Mouse (Mus musculus): ENCODE results near the gene Tm9sf4. TPM values are rescaled to one million over a fixed set of nuclear protein-coding genes. Genes with fewer than 3 reads are reported as not detected.

The Tm9sf4 gene
- polyA plus RNA-seq, 1 experiment, result 45.8 TPM

- 51% methylated on average over 8 of the region's 8 CpGs for WGBS
- no peak for DNase-seq
- H3K4me1 ChIP-seq (ENCODE audit: control insufficient read depth, insufficient read depth, low read length), result no peaks in the 10 kb centered on the region
- no peak overlapping the region for H3K4me3 ChIP-seq (replicated peaks; ENCODE audit: extremely low read depth, low read depth, low read length)
- TF ChIP-seq POLR2A (IDR thresholded peaks at IDR 0.05; ENCODE audit: borderline replicate concordance, extremely low read depth, low read depth, low read length) (no peak), CTCF (IDR thresholded peaks at IDR 0.05; ENCODE audit: insufficient read depth, low read length) (no peak)
These were observed 9.0 kb upstream of the Tm9sf4 start for GRCm38 (mm10) chr2:153151926-153152665.

DNA sequence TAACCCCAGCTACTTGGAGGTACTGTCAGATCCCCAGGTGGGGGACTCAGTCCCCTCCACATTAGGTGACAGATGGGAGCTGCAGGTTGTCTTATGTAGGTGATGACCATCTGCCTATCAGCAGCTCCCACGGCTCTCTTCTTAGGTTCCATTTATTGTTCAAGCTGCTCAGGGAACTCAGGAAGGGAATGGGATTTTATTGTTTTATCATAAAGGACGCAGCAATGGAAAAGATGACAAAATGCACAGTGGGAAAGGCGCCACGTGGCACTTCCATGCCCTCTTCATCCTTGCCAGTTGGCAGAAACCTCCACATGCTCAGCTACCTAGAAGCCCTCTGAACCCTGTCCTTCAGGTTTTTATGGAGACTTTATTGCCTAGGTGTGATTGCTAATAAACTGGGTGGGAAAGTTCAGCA, 8.1 kb upstream of the Tm9sf4 start:
- DNase-seq, result no peak
- Histone ChIP-seq H3K4me3 (replicated peaks; ENCODE audit: extremely low read depth, low read depth, low read length) (no peak overlapping the region), H3K4me1 (ENCODE audit: control insufficient read depth, insufficient read depth, low read length) (no peaks in the 10 kb centered on the region)
- TF ChIP-seq POLR2A (IDR thresholded peaks at IDR 0.05; ENCODE audit: borderline replicate concordance, extremely low read depth, low read depth, low read length) (no peak), CTCF (IDR thresholded peaks at IDR 0.05; ENCODE audit: insufficient read depth, low read length) (no peak)
- 60% methylated on average over 4 of the region's 4 CpGs for WGBS

DNA sequence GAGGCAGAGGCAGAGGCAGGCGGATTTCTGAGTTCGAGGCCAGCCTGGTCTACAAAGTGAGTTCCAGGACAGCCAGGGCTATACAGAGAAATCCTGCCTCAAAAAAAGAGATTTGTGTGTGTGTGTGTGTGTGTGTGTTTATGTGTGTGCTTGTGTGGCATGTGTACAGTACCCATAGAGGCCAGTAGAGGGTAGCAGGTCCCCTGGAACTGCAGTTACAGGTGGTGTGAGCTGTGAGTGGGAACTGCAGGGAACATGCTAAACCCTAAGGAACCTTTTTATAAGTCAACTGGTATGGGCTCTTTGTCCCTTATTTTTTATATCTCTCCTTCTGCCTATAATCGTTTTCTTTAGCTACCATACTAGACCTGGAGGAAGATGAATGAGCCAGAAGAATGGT, 3.8 kb upstream of the Tm9sf4 start:
- DNase-seq, result no peak
- Histone ChIP-seq H3K4me3 (replicated peaks; ENCODE audit: extremely low read depth, low read depth, low read length) (no peak overlapping the region), H3K4me1 (ENCODE audit: control insufficient read depth, insufficient read depth, low read length) (no peaks in the 10 kb centered on the region; the same call in 1 of the 2 replicates)
- TF ChIP-seq POLR2A (IDR thresholded peaks at IDR 0.05; ENCODE audit: borderline replicate concordance, extremely low read depth, low read depth, low read length), result no peak
- no peak for TF ChIP-seq CTCF (IDR thresholded peaks at IDR 0.05; ENCODE audit: insufficient read depth, low read length)
- WGBS, result 72% methylated on average over 2 of the region's 3 CpGs

DNA sequence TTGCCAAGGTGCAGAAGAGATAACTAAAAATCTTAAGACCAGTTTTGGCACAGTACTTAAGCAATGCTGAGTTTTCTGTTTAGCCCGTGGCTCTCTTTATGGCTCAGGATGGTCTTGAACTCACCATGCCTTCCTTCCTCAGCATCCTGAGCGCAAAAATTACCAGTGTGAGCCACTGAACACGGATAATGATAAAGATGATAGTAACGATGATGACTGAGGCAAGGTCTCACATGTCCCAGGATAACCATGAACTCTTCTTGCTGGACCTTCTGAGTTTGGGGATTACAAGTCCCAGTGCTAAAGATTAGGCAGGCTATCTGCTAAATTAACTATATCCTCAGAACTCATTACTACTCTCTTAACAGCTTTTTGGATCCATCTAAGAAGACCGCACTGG, 970 bp upstream of the Tm9sf4 start:
- Histone ChIP-seq H3K4me1 (ENCODE audit: control insufficient read depth, insufficient read depth, low read length) (no peaks in the 10 kb centered on the region; the same call in 1 of the 2 replicates), H3K4me3 (replicated peaks; ENCODE audit: extremely low read depth, low read depth, low read length) (no peak overlapping the region)
- WGBS, result 74% methylated on average over 5 of the region's 5 CpGs
- TF ChIP-seq CTCF (IDR thresholded peaks at IDR 0.05; ENCODE audit: insufficient read depth, low read length) (no peak), POLR2A (IDR thresholded peaks at IDR 0.05; ENCODE audit: borderline replicate concordance, extremely low read depth, low read depth, low read length) (no peak)
- DNase-seq, result no peak

DNA sequence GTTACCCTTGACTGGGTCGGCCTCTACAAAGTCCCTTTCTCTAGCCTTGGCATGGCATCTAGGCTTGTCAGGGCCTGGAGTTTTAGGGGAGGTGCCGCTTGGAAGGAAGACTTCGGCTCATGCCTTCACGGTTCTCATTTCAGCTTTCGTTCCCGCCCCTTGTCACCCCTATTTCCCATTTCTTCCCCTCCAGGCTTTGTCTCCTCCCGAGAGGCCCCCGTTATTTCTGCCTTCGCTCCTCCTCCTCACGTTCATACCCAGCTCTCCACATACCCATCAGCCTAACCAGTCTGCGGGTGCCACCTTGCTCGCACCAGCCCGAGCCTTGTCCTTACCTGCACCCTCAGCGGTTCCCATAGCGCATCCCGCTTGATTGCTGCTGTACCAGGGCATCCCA, 579 bp downstream of the Tm9sf4 start:
- no peak for DNase-seq
- Histone ChIP-seq H3K4me1 (ENCODE audit: control insufficient read depth, insufficient read depth, low read length) (no peaks in the 10 kb centered on the region; the same call in 1 of the 2 replicates), H3K4me3 (replicated peaks; ENCODE audit: extremely low read depth, low read depth, low read length) (peak overlapping the region; percentile 94)
- TF ChIP-seq POLR2A (IDR thresholded peaks at IDR 0.05; ENCODE audit: borderline replicate concordance, extremely low read depth, low read depth, low read length) (no peak), CTCF (IDR thresholded peaks at IDR 0.05; ENCODE audit: insufficient read depth, low read length) (no peak)
- under 1% methylated on average over 16 of the region's 16 CpGs for WGBS

GRCm38 (mm10) chr2:153167136-153167535, 6.0 kb downstream of the Tm9sf4 start:
- no peak overlapping the region for H3K4me3 ChIP-seq (replicated peaks; ENCODE audit: extremely low read depth, low read depth, low read length)
- no peak for DNase-seq
- TF ChIP-seq CTCF (IDR thresholded peaks at IDR 0.05; ENCODE audit: insufficient read depth, low read length), result no peak
- TF ChIP-seq POLR2A (IDR thresholded peaks at IDR 0.05; ENCODE audit: borderline replicate concordance, extremely low read depth, low read depth, low read length), result no peak
- 88% methylated on average over 6 of the region's 6 CpGs for WGBS
- H3K4me1 ChIP-seq (ENCODE audit: control insufficient read depth, insufficient read depth, low read length), result peaks cover 4% of the 10 kb centered on the region

- no peak overlapping the region for H3K4me3 ChIP-seq (replicated peaks; ENCODE audit: extremely low read depth, low read depth, low read length)
- peak; percentile 22 for DNase-seq
- no peak for TF ChIP-seq POLR2A (IDR thresholded peaks at IDR 0.05; ENCODE audit: borderline replicate concordance, extremely low read depth, low read depth, low read length)
- TF ChIP-seq CTCF (IDR thresholded peaks at IDR 0.05; ENCODE audit: insufficient read depth, low read length), result no peak
- 33% methylated on average over 2 of the region's 2 CpGs for WGBS
- peaks cover 4% of the 10 kb centered on the region for H3K4me1 ChIP-seq (ENCODE audit: control insufficient read depth, insufficient read depth, low read length)
These were observed 7.2 kb downstream of the Tm9sf4 start for GRCm38 (mm10) chr2:153168134-153168820.

- WGBS, result 62% methylated on average over 9 of the region's 9 CpGs
- Histone ChIP-seq H3K4me1 (ENCODE audit: control insufficient read depth, insufficient read depth, low read length) (peaks cover 4% of the 10 kb centered on the region), H3K4me3 (replicated peaks; ENCODE audit: extremely low read depth, low read depth, low read length) (no peak overlapping the region)
- no peak for DNase-seq
- TF ChIP-seq CTCF (IDR thresholded peaks at IDR 0.05; ENCODE audit: insufficient read depth, low read length) (no peak), POLR2A (IDR thresholded peaks at IDR 0.05; ENCODE audit: borderline replicate concordance, extremely low read depth, low read depth, low read length) (no peak)
These were observed 9.6 kb downstream of the Tm9sf4 start for GRCm38 (mm10) chr2:153170490-153171224.

DNA sequence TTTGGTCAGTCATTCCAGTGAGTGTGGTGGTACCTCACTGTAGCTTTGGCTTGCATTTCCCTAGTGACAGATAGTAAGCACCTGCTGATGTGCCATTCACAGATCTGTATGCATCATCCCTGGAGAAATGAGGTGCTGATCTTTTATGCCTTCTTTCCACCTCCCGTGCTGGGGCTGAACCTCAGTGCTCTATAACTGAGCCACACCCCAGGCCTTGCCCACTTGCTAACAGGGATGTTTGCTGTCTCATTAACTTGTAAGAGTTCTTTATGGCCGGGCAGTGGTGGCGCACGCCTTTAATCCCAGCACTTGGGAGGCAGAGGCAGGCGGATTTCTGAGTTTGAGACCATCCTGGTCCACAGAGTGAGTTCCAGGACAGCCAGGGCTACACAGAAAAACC, 10.9 kb downstream of the Tm9sf4 start:
- Histone ChIP-seq H3K4me1 (ENCODE audit: control insufficient read depth, insufficient read depth, low read length) (peaks cover 6% of the 10 kb centered on the region), H3K4me3 (replicated peaks; ENCODE audit: extremely low read depth, low read depth, low read length) (no peak overlapping the region)
- no peak for TF ChIP-seq CTCF (IDR thresholded peaks at IDR 0.05; ENCODE audit: insufficient read depth, low read length)
- TF ChIP-seq POLR2A (IDR thresholded peaks at IDR 0.05; ENCODE audit: borderline replicate concordance, extremely low read depth, low read depth, low read length), result no peak
- DNase-seq, result no peak
- 75% methylated on average over 5 of the region's 5 CpGs for WGBS
